Mouse (Mus musculus) heart, adult 2 months (tissue): ENCODE measurements around the gene Mapk12.

Source experiments
- CTCF ChIP-seq: fragments of 200-600 bp; IDR thresholded peaks from 2 replicates; pipeline ENCODE4 v1.8.1; 2022; ENCODE audit warnings: antibody characterized with exemption, mild to moderate bottlenecking, moderate library complexity
- EP300 ChIP-seq: fragments of 200-500 bp; IDR thresholded peaks from 2 replicates; pipeline ENCODE4 v1.6.1; 2011; ENCODE audit warnings: low read depth, low read length, control low read depth; ENCODE audit not compliant: insufficient read depth
- POLR2A ChIP-seq: fragments of 200-500 bp; IDR thresholded peaks from 2 replicates; pipeline ENCODE4 v1.6.1; 2011; ENCODE audit warnings: mild to moderate bottlenecking, low read depth, low read length, control low read depth; ENCODE audit not compliant: insufficient read depth

DNA sequence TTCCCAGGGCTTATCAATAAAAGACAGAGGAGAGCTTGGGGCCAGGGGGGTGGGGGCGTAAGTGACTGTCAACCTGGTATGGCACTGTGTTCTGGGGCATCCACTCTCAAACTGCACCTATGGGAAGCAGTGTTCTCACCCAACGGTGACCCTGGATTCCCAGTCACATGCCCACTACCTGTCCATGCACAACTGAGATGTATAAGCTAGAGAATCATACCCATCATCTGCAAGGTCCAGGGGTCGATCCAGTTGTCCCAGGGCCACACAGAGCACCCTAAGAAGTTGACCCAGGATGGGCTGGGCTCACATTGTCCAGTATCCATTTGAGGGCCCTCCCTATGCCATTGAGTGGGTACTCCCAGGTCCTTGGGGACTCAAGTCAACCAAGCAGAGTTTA, 16.2 kb downstream of the Mapk12 start:
- no peak for TF ChIP-seq CTCF
- TF ChIP-seq POLR2A, result no peak
- TF ChIP-seq EP300, result no peak
